ENCODE assay signal across 10 mouse cellular contexts in the genomic region with DNA sequence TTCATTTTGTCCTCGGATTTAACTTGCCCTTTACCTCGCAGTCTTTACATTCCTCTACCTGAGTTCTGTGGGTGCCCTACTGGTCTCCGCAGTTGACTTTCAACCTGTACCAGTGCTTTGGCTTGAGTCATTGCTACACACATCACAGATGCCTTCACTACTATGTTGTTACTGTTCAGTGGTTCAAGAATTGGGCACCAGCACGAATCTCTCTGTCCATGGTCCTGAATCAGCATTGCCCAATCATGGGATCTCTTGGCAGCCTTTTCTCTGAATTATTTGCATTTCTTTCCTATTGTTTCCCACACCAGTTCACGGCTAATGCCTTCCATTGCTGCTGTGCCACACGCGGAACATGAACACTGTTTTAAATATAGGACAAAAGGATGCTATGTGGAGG. TPM values are rescaled to one million over a fixed set of nuclear protein-coding genes. Genes with fewer than 3 reads are reported as not detected.
DNase-seq lines count a peak whose midpoint lies in the region; ATAC-seq and TF ChIP-seq lines count a peak whose summit lies in the region.
"Had no signal": no experiment of that assay in that cellular context is flagged by ENCODE, and none has a peak within 500 bp of the region (broad histone marks: within the 10 kb centered on the region; RNA-seq: fewer than 3 reads in every experiment).

No protein-coding gene starts in this region.

- peaks cover 13% of the 10 kb centered on the region for H3K9me3 ChIP-seq in midbrain, embryonic 10.5 days (replicated peaks)
- 0 out of 2 replicates have a peak, but pooled peaks cover 3% of the 10 kb centered on the region for H3K9me3 ChIP-seq in midbrain, embryonic 15.5 days
- H3K9me3 ChIP-seq: embryonic facial prominence, embryonic 15.5 days had no signal

- H3K9ac ChIP-seq in midbrain, embryonic 15.5 days: no peak overlapping the region
- H3K9ac ChIP-seq: embryonic facial prominence, embryonic 15.5 days; neural tube, embryonic 13.5 days had no signal

- ATAC-seq in midbrain, embryonic 15.5 days (replicated peaks): no peak

- H3K27ac ChIP-seq in midbrain, embryonic 10.5 days (replicated peaks): no peak overlapping the region
- H3K27ac ChIP-seq in midbrain, embryonic 15.5 days: no peak overlapping the region
- H3K27ac ChIP-seq in gastrocnemius, adult 2 months: no peak overlapping the region
- H3K27ac ChIP-seq: embryonic facial prominence, embryonic 15.5 days; neural tube, embryonic 13.5 days had no signal

- TF ChIP-seq CTCF in lung, adult 2 months (IDR thresholded peaks at IDR 0.05; ENCODE audit: insufficient read depth, low read length): no peak
- no peak for TF ChIP-seq CTCF in gastrocnemius, adult 2 months (IDR thresholded peaks at IDR 0.05)

- no peak overlapping the region for H3K4me3 ChIP-seq in midbrain, embryonic 10.5 days
- no peak overlapping the region for H3K4me3 ChIP-seq in midbrain, embryonic 15.5 days
- H3K4me3 ChIP-seq in lung, adult 2 months (replicated peaks; ENCODE audit: extremely low read depth, low read depth, low read length): no peak overlapping the region
- H3K4me3 ChIP-seq in gastrocnemius, adult 2 months: no peak overlapping the region
- H3K4me3 ChIP-seq: embryonic facial prominence, embryonic 15.5 days; neural tube, embryonic 13.5 days had no signal

- WGBS in midbrain, embryonic 10.5 days: 46% methylated on average over 7 of the region's 7 CpGs
- WGBS in midbrain, embryonic 15.5 days: 38% methylated on average over 7 of the region's 7 CpGs
- WGBS in lung, adult 2 months: 40% methylated on average over 7 of the region's 7 CpGs

- H3K36me3 ChIP-seq in midbrain, embryonic 10.5 days: no peaks in the 10 kb centered on the region
- H3K36me3 ChIP-seq in midbrain, embryonic 15.5 days (replicated peaks): no peaks in the 10 kb centered on the region
- H3K36me3 ChIP-seq: embryonic facial prominence, embryonic 15.5 days; neural tube, embryonic 13.5 days had no signal

- no peak overlapping the region for H3K4me2 ChIP-seq in midbrain, embryonic 15.5 days
- H3K4me2 ChIP-seq: embryonic facial prominence, embryonic 15.5 days; neural tube, embryonic 13.5 days had no signal

- H3K27me3 ChIP-seq in midbrain, embryonic 10.5 days (ENCODE audit: low read depth, poor library complexity, severe bottlenecking): no peaks in the 10 kb centered on the region
- H3K27me3 ChIP-seq in midbrain, embryonic 15.5 days (replicated peaks): no peaks in the 10 kb centered on the region
- H3K27me3 ChIP-seq: embryonic facial prominence, embryonic 15.5 days; neural tube, embryonic 13.5 days had no signal

- intact Hi-C loops in gastrocnemius, adult 2 months (cut with DNase I): no loop called here

- no peak for TF ChIP-seq POLR2A in lung, adult 2 months (IDR thresholded peaks at IDR 0.05; ENCODE audit: borderline replicate concordance, extremely low read depth, low read depth, low read length)

- peak; percentile 43 for DNase-seq in midbrain, embryonic 10.5 days (ENCODE audit: low spot score)
- DNase-seq in adrenal gland, adult 18-20 months (ENCODE audit: low spot score in 2 of 2): peak; percentile 3 to 18
- peak; percentile 65 for DNase-seq in heart, postnatal 4 days
- peak; percentile 3 for DNase-seq in lung, adult 2 months
- no peak for DNase-seq in frontal cortex, postnatal 25 days (ENCODE audit: low spot score in 2 of 2)
- DNase-seq in gastrocnemius, adult 2 months: no peak
- no peak for DNase-seq in left cerebral cortex, adult 8-10 months (ENCODE audit: low spot score in 2 of 2)

- peaks cover 3% of the 10 kb centered on the region; the same call in 1 of the 2 replicates for H3K4me1 ChIP-seq in midbrain, embryonic 10.5 days
- no peaks in the 10 kb centered on the region for H3K4me1 ChIP-seq in midbrain, embryonic 15.5 days
- H3K4me1 ChIP-seq in lung, adult 2 months (ENCODE audit: control insufficient read depth, insufficient read depth, low read length): no peaks in the 10 kb centered on the region
- H3K4me1 ChIP-seq: embryonic facial prominence, embryonic 15.5 days; neural tube, embryonic 13.5 days had no signal

RNA-seq across cellular contexts. Expression of a gene that starts 30.8 kb away (rescaled TPM):
- polyA plus RNA-seq in midbrain, embryonic 10.5 days (2016; fragmentation: Nextera tagmentation; extraction: Ambion mirVana): 19.9 and 21.9 TPM in 2 replicates
- 18.7 and 19.0 TPM in 2 replicates for polyA plus RNA-seq in midbrain, embryonic 15.5 days (2015; fragmentation: Nextera tagmentation; extraction: Ambion mirVana)
- 1 to 10 TPM; 4.9 to 7.4 TPM for total RNA-seq in adrenal gland, adult 18-20 months (2021)
- total RNA-seq in heart, postnatal 4 days (2021): 10 to 100 TPM; 13.9 to 14.5 TPM
- 7.6 and 11.2 TPM in 2 replicates for polyA plus RNA-seq in lung, adult 2 months (2012; rRNA removed)
- total RNA-seq in gastrocnemius, adult 2 months (2021): 1 to 10 TPM; 2.6 to 4.7 TPM
- total RNA-seq in left cerebral cortex, adult 8-10 months (2022): 10 to 100 TPM; 48.5 to 56.2 (median 54.4) TPM

Comparison
In these comparisons a context has a peak if more than half of its experiments do, and no peak if none do; other contexts are left out.
1. DNase-seq: peak in midbrain, embryonic 10.5 days (single experiment), adrenal gland, adult 18-20 months (2 of 2), heart, postnatal 4 days (single experiment) and lung, adult 2 months (single experiment); none in frontal cortex, postnatal 25 days (0 of 2), gastrocnemius, adult 2 months (single experiment) and left cerebral cortex, adult 8-10 months (0 of 2).